Mouse (Mus musculus): Measurements from ENCODE around the gene B4galt5. TPM values are rescaled to one million over a fixed set of nuclear protein-coding genes. Genes with fewer than 3 reads are reported as not detected.
A peak's percentile ranks its signal among the peaks of the same experiment; 100 is the strongest.
"Not testable (repeated sequence)": the region's sequence is repeated elsewhere in the genome, so short reads cannot be mapped to it uniquely, and the experiment has no call there.

B4galt5 gene
- polyA plus RNA-seq (2015; fragmentation: Nextera tagmentation; extraction: Ambion mirVana): 8.1 and 8.3 TPM in 2 replicates

GRCm38 (mm10) chr2:167348376-167349282, at the start of gene B4galt5:
Gene B4galt5 (minus strand): TSS chr2:167349183.
- Histone ChIP-seq H3K36me3 (ENCODE audit: control insufficient read depth, insufficient read depth) (no peaks in the 10 kb centered on the region), H3K4me2 (ENCODE audit: low read depth, low read length) (peak within 1 kb of the TSS; percentile 87), H3K4me3 (ENCODE audit: low read length) (peak within 1 kb of the TSS; percentile 90), H3K27me3 (ENCODE audit: control insufficient read depth, insufficient read depth, low read length) (no peaks in the 10 kb centered on the region), H3K9ac (ENCODE audit: low read length) (peak within 1 kb of the TSS; percentile 92), H3K27ac (ENCODE audit: low read length) (peak within 1 kb of the TSS; percentile 88), H3K9me3 (replicated peaks; ENCODE audit: control insufficient read depth, low read length) (no peaks in the 10 kb centered on the region), H3K4me1 (ENCODE audit: control insufficient read depth, insufficient read depth, low read length) (peaks cover 20% of the 10 kb centered on the region)
- WGBS: under 1% methylated on average over 104 of the region's 111 CpGs
- ATAC-seq (replicated peaks; ENCODE audit: extremely low read depth, insufficient read depth, low FRiP score): peak; percentile 25

- not testable (repeated sequence) for H3K4me1 ChIP-seq (ENCODE audit: control insufficient read depth, insufficient read depth, low read length); H3K9ac ChIP-seq (ENCODE audit: low read length); H3K4me2 ChIP-seq (ENCODE audit: low read depth, low read length); H3K36me3 ChIP-seq (ENCODE audit: control insufficient read depth, insufficient read depth); H3K9me3 ChIP-seq (replicated peaks; ENCODE audit: control insufficient read depth, low read length); ATAC-seq (replicated peaks; ENCODE audit: extremely low read depth, insufficient read depth, low FRiP score); H3K27me3 ChIP-seq (ENCODE audit: control insufficient read depth, insufficient read depth, low read length); H3K4me3 ChIP-seq (ENCODE audit: low read length); H3K27ac ChIP-seq (ENCODE audit: low read length)
- 96% methylated on average over 9 of the region's 9 CpGs for WGBS
Observed at GRCm38 (mm10) chr2:167396420-167396819, 47.4 kb upstream of the B4galt5 start.

GRCm38 (mm10) chr2:167394426-167394825, 45.4 kb upstream of the B4galt5 start:
- no peak for ATAC-seq (replicated peaks; ENCODE audit: extremely low read depth, insufficient read depth, low FRiP score)
- Histone ChIP-seq H3K4me3 (ENCODE audit: low read length) (no peak overlapping the region), H3K4me2 (ENCODE audit: low read depth, low read length) (no peak overlapping the region), H3K27ac (ENCODE audit: low read length) (no peak overlapping the region), H3K9me3 (replicated peaks; ENCODE audit: control insufficient read depth, low read length) (no peaks in the 10 kb centered on the region), H3K4me1 (ENCODE audit: control insufficient read depth, insufficient read depth, low read length) (no peaks in the 10 kb centered on the region), H3K36me3 (ENCODE audit: control insufficient read depth, insufficient read depth) (no peaks in the 10 kb centered on the region), H3K27me3 (ENCODE audit: control insufficient read depth, insufficient read depth, low read length) (no peaks in the 10 kb centered on the region), H3K9ac (ENCODE audit: low read length) (no peak overlapping the region)
- 55% methylated on average over 7 of the region's 7 CpGs for WGBS

- H3K4me3 ChIP-seq (ENCODE audit: low read length): no peak overlapping the region
- no peak overlapping the region for H3K9ac ChIP-seq (ENCODE audit: low read length)
- no peaks in the 10 kb centered on the region for H3K9me3 ChIP-seq (replicated peaks; ENCODE audit: control insufficient read depth, low read length)
- H3K4me1 ChIP-seq (ENCODE audit: control insufficient read depth, insufficient read depth, low read length): peaks cover 9% of the 10 kb centered on the region; the same call in 1 of the 2 replicates
- ATAC-seq (replicated peaks; ENCODE audit: extremely low read depth, insufficient read depth, low FRiP score): peak; percentile 52
- no peak overlapping the region for H3K4me2 ChIP-seq (ENCODE audit: low read depth, low read length)
- WGBS: 62% methylated on average over 6 of the region's 6 CpGs
- H3K27ac ChIP-seq (ENCODE audit: low read length): no peak overlapping the region
- no peaks in the 10 kb centered on the region for H3K36me3 ChIP-seq (ENCODE audit: control insufficient read depth, insufficient read depth)
- H3K27me3 ChIP-seq (ENCODE audit: control insufficient read depth, insufficient read depth, low read length): no peaks in the 10 kb centered on the region
Observed at GRCm38 (mm10) chr2:167386998-167387397, 38.0 kb upstream of the B4galt5 start.

- Histone ChIP-seq H3K4me3 (ENCODE audit: low read length) (no peak overlapping the region), H3K9ac (ENCODE audit: low read length) (no peak overlapping the region), H3K27me3 (ENCODE audit: control insufficient read depth, insufficient read depth, low read length) (no peaks in the 10 kb centered on the region), H3K9me3 (replicated peaks; ENCODE audit: control insufficient read depth, low read length) (no peaks in the 10 kb centered on the region), H3K27ac (ENCODE audit: low read length) (no peak overlapping the region), H3K4me2 (ENCODE audit: low read depth, low read length) (no peak overlapping the region), H3K36me3 (ENCODE audit: control insufficient read depth, insufficient read depth) (no peaks in the 10 kb centered on the region), H3K4me1 (ENCODE audit: control insufficient read depth, insufficient read depth, low read length) (peaks cover 9% of the 10 kb centered on the region; the same call in 1 of the 2 replicates)
- no peak for ATAC-seq (replicated peaks; ENCODE audit: extremely low read depth, insufficient read depth, low FRiP score)
- 82% methylated on average over 4 of the region's 4 CpGs for WGBS
Observed at GRCm38 (mm10) chr2:167386456-167386855, 37.5 kb upstream of the B4galt5 start.

GRCm38 (mm10) chr2:167383666-167384083, 34.7 kb upstream of the B4galt5 start:
- Histone ChIP-seq H3K4me2 (ENCODE audit: low read depth, low read length) (no peak overlapping the region), H3K27me3 (ENCODE audit: control insufficient read depth, insufficient read depth, low read length) (no peaks in the 10 kb centered on the region), H3K4me1 (ENCODE audit: control insufficient read depth, insufficient read depth, low read length) (peaks cover 12% of the 10 kb centered on the region), H3K9ac (ENCODE audit: low read length) (no peak overlapping the region), H3K9me3 (replicated peaks; ENCODE audit: control insufficient read depth, low read length) (no peaks in the 10 kb centered on the region), H3K4me3 (ENCODE audit: low read length) (no peak overlapping the region), H3K27ac (ENCODE audit: low read length) (no peak overlapping the region), H3K36me3 (ENCODE audit: control insufficient read depth, insufficient read depth) (no peaks in the 10 kb centered on the region)
- 34% methylated on average over 13 of the region's 13 CpGs for WGBS
- ATAC-seq (replicated peaks; ENCODE audit: extremely low read depth, insufficient read depth, low FRiP score): peak; percentile 62; the same call in 1 of the 2 replicates

GRCm38 (mm10) chr2:167382389-167382788, 33.4 kb upstream of the B4galt5 start:
- H3K4me1 ChIP-seq (ENCODE audit: control insufficient read depth, insufficient read depth, low read length): peaks cover 15% of the 10 kb centered on the region
- no peak for ATAC-seq (replicated peaks; ENCODE audit: extremely low read depth, insufficient read depth, low FRiP score)
- H3K27me3 ChIP-seq (ENCODE audit: control insufficient read depth, insufficient read depth, low read length): no peaks in the 10 kb centered on the region
- no peak overlapping the region for H3K27ac ChIP-seq (ENCODE audit: low read length)
- no peak overlapping the region for H3K4me2 ChIP-seq (ENCODE audit: low read depth, low read length)
- no peak overlapping the region for H3K9ac ChIP-seq (ENCODE audit: low read length)
- H3K9me3 ChIP-seq (replicated peaks; ENCODE audit: control insufficient read depth, low read length): no peaks in the 10 kb centered on the region
- H3K36me3 ChIP-seq (ENCODE audit: control insufficient read depth, insufficient read depth): no peaks in the 10 kb centered on the region
- WGBS: 83% methylated on average over 7 of the region's 7 CpGs
- H3K4me3 ChIP-seq (ENCODE audit: low read length): no peak overlapping the region

- no peak overlapping the region for H3K4me3 ChIP-seq (ENCODE audit: low read length)
- no peaks in the 10 kb centered on the region for H3K36me3 ChIP-seq (ENCODE audit: control insufficient read depth, insufficient read depth)
- no peaks in the 10 kb centered on the region for H3K9me3 ChIP-seq (replicated peaks; ENCODE audit: control insufficient read depth, low read length)
- H3K9ac ChIP-seq (ENCODE audit: low read length): no peak overlapping the region
- H3K27me3 ChIP-seq (ENCODE audit: control insufficient read depth, insufficient read depth, low read length): no peaks in the 10 kb centered on the region
- ATAC-seq (replicated peaks; ENCODE audit: extremely low read depth, insufficient read depth, low FRiP score): no peak
- H3K4me1 ChIP-seq (ENCODE audit: control insufficient read depth, insufficient read depth, low read length): peaks cover 12% of the 10 kb centered on the region
- WGBS: 52% methylated on average over 7 of the region's 7 CpGs
- no peak overlapping the region for H3K27ac ChIP-seq (ENCODE audit: low read length)
- no peak overlapping the region for H3K4me2 ChIP-seq (ENCODE audit: low read depth, low read length)
Observed at GRCm38 (mm10) chr2:167381596-167381995, 32.6 kb upstream of the B4galt5 start.

GRCm38 (mm10) chr2:167380615-167381285, 31.8 kb upstream of the B4galt5 start:
- Histone ChIP-seq H3K27ac (ENCODE audit: low read length) (no peak overlapping the region), H3K4me2 (ENCODE audit: low read depth, low read length) (no peak overlapping the region), H3K36me3 (ENCODE audit: control insufficient read depth, insufficient read depth) (no peaks in the 10 kb centered on the region), H3K4me1 (ENCODE audit: control insufficient read depth, insufficient read depth, low read length) (peaks cover 18% of the 10 kb centered on the region; the same call in 1 of the 2 replicates), H3K9me3 (replicated peaks; ENCODE audit: control insufficient read depth, low read length) (no peaks in the 10 kb centered on the region), H3K4me3 (ENCODE audit: low read length) (no peak overlapping the region), H3K27me3 (ENCODE audit: control insufficient read depth, insufficient read depth, low read length) (no peaks in the 10 kb centered on the region), H3K9ac (ENCODE audit: low read length) (no peak overlapping the region)
- WGBS: 59% methylated on average over 7 of the region's 7 CpGs
- ATAC-seq (replicated peaks; ENCODE audit: extremely low read depth, insufficient read depth, low FRiP score): no peak
